Mouse (Mus musculus) CH12.LX (cell line): Measurements from ENCODE around the gene Dynlt1f.
"Not testable (repeated sequence)": the region's sequence is repeated elsewhere in the genome, so short reads cannot be mapped to it uniquely, and the experiment has no call there.

Experiments
- CTCF ChIP-seq, 2 experiments: IDR thresholded peaks in 1 of 2; conservative IDR thresholded peaks in 1 of 2; 2 replicates each; pipeline ENCODE4 v1.5.1; 2011 to 2012; ENCODE audit warnings: low read depth in 2 of 2, low read length in 2 of 2, improper control_type of control experiment in 1 of 2, inconsistent platforms in 1 of 2, mild to moderate bottlenecking in 1 of 2, moderate library complexity in 1 of 2
- E2F4 ChIP-seq: IDR thresholded peaks from 2 replicates; pipeline ENCODE4 v1.6.1; 2011; ENCODE audit warnings: low read depth, low read length, improper control_type of control experiment; ENCODE audit not compliant: insufficient replicate concordance
- EP300 ChIP-seq: IDR thresholded peaks from 2 replicates; pipeline ENCODE4 v1.6.1; 2011; ENCODE audit warnings: low read length, improper control_type of control experiment
- HCFC1 ChIP-seq: IDR thresholded peaks from 2 replicates; pipeline ENCODE4 v1.6.1; 2012; ENCODE audit warnings: low read depth, mild to moderate bottlenecking, inconsistent platforms, low read length, improper control_type of control experiment
- MAFK ChIP-seq: IDR thresholded peaks from 2 replicates; pipeline ENCODE4 v1.6.1; 2011; ENCODE audit warnings: low read length, improper control_type of control experiment; ENCODE audit not compliant: insufficient replicate concordance
- MYC ChIP-seq: IDR thresholded peaks from 2 replicates; pipeline ENCODE4 v1.6.1; 2011; ENCODE audit warnings: low read depth, mild to moderate bottlenecking, improper control_type of control experiment, low read length
- NELFE ChIP-seq: IDR thresholded peaks from 2 replicates; pipeline ENCODE4 v1.6.1; 2011; ENCODE audit warnings: low read depth, low read length, improper control_type of control experiment
- POLR2A ChIP-seq: IDR thresholded peaks from 2 replicates; pipeline ENCODE4 v1.6.1; 2011; ENCODE audit warnings: low read depth, mild to moderate bottlenecking, improper control_type of control experiment, low read length
- SIN3A ChIP-seq: IDR thresholded peaks from 2 replicates; pipeline ENCODE4 v1.6.1; 2012; ENCODE audit warnings: low read length, improper control_type of control experiment, inconsistent platforms
- TBP ChIP-seq: conservative IDR thresholded peaks from 2 replicates; pipeline ENCODE4 v1.6.1; 2011; ENCODE audit warnings: low read depth, low read length, improper control_type of control experiment
- USF1 ChIP-seq: IDR thresholded peaks from 2 replicates; pipeline ENCODE4 v1.6.1; 2014; ENCODE audit warnings: low read depth, mild to moderate bottlenecking, inconsistent platforms, low read length, improper control_type of control experiment
- USF2 ChIP-seq: conservative IDR thresholded peaks from 2 replicates; pipeline ENCODE4 v1.6.1; 2011; ENCODE audit warnings: low read depth, low read length, improper control_type of control experiment
- ZC3H11A ChIP-seq: IDR thresholded peaks from 2 replicates; pipeline ENCODE4 v1.6.1; 2012; ENCODE audit warnings: low read depth, mild to moderate bottlenecking, inconsistent platforms, low read length, improper control_type of control experiment
- ZNF384 ChIP-seq: IDR thresholded peaks from 2 replicates; pipeline ENCODE4 v1.6.1; 2012; ENCODE audit warnings: low read depth, low read length, improper control_type of control experiment, inconsistent platforms

DNA sequence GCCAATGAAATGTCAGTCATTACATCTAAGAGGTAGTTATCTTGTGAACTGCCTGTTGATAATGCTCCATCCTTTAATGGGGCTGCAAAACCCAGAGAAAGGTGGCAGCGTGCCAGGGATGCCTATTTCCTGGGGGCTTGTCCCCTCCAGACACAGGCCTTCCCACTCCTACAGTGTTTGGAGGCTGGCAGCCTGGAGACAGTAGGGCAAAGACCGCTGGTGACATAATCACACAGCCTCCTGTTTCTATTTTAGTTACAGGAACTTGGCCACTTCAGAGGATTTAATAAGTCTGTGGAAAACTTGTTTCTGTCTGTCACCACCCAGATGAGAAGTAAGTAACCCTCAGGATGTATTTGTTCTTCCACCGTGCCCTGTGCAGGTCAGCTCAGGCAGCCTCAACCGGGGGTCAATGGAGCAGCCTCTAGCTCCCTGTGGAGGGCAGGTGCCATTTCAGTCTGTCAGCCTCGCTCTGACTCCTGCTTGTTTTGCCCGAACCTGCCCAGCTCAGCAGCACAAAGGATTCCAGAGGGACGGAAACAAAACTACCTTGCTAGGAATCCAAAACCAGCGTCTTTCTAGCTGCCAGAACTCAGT, 47.0 kb upstream of the Dynlt1f start:
- not testable (repeated sequence) for TF ChIP-seq CTCF (conservative IDR thresholded peaks at IDR 0.05 in 1 of 2, IDR thresholded peaks at IDR 0.05 in 1 of 2; ENCODE audit: low read depth in 2 of 2, low read length in 2 of 2); POLR2A; NELFE; SIN3A; MYC; E2F4; USF2; HCFC1; TBP; EP300; USF1; ZC3H11A; MAFK; ZNF384
